Mouse (Mus musculus) lung, embryonic 16.5 days (tissue): ENCODE data around the gene Arhgdib. TPM values are rescaled to one million over a fixed set of nuclear protein-coding genes. Genes with fewer than 3 reads are reported as not detected.
A peak's percentile ranks its signal among the peaks of the same experiment; 100 is the strongest.

ENCODE experiments used
- ATAC-seq: fragments of 200-750 bp; cut with Nextera tagmentation; 2 replicates; pipeline ENCODE4 v1.8.0; 2017; ENCODE audit warnings: low read depth, mild to moderate bottlenecking, moderate library complexity
- H3K27ac ChIP-seq: fragments of 300-500 bp; sonication (generic); 2 replicates; pipeline ENCODE4 v1.5.1; 2014; ENCODE audit warnings: mild to moderate bottlenecking, control low read depth, low read length
- H3K27me3 ChIP-seq: fragments of 300-500 bp; sonication (generic); 2 replicates; pipeline ENCODE4 v1.6.1; 2014; ENCODE audit warnings: low read depth, low read length, mixed read lengths; ENCODE audit not compliant: control insufficient read depth, insufficient read depth
- H3K36me3 ChIP-seq: fragments of 300-500 bp; sonication (generic); 2 replicates; pipeline ENCODE4 v1.6.1; 2014; ENCODE audit warnings: low read length; ENCODE audit not compliant: control insufficient read depth, insufficient read depth
- H3K4me1 ChIP-seq: fragments of 300-500 bp; sonication (generic); replicated peaks from 2 replicates; pipeline ENCODE4 v1.6.1; 2014; ENCODE audit warnings: low read length, mixed read lengths; ENCODE audit not compliant: control insufficient read depth, insufficient read depth
- H3K4me2 ChIP-seq: fragments of 300-500 bp; sonication (generic); 2 replicates; pipeline ENCODE4 v1.6.1; 2014; ENCODE audit warnings: low read depth, low read length, control low read depth
- H3K4me3 ChIP-seq: fragments of 300-500 bp; sonication (generic); 2 replicates; pipeline ENCODE4 v1.5.1; 2014; ENCODE audit warnings: mild to moderate bottlenecking, low read length, control low read depth
- H3K9ac ChIP-seq: fragments of 300-500 bp; sonication (generic); 2 replicates; pipeline ENCODE4 v1.6.1; 2014; ENCODE audit warnings: low read length, control low read depth
- H3K9me3 ChIP-seq: fragments of 300-500 bp; sonication (generic); 2 replicates; pipeline ENCODE4 v1.6.1; 2016; ENCODE audit warnings: low read length; ENCODE audit not compliant: control insufficient read depth
- WGBS: fragments of 180-500 bp; shearing (Covaris S2); extraction: QIAGEN DNeasy Blood & Tissue Kit; methylation state at CpG from one replicate; pipeline ENCODE4 v1.1.7; 2014; 5-methylcytosine and 5-hydroxymethylcytosine counted together
- polyA plus RNA-seq: library from polyadenylated mRNA; unstranded; fragments of >200 nt; fragmentation: Nextera tagmentation; extraction: Ambion mirVana; gene quantifications from 2 replicates; pipeline ENCODE4 v1.2.1, GENCODE M21; 2015

Gene Arhgdib
- polyA plus RNA-seq, 1 experiment from 2014 or later, result 85.2 TPM

GRCm38 (mm10) chr6:136915721-136916395, 25.8 kb downstream of the Arhgdib start:
- no peak overlapping the region for H3K9ac ChIP-seq
- H3K9me3 ChIP-seq, result no peaks in the 10 kb centered on the region
- H3K36me3 ChIP-seq, result no peaks in the 10 kb centered on the region
- 66% methylated on average over 8 of the region's 8 CpGs for WGBS
- H3K4me2 ChIP-seq, result no peak overlapping the region
- no peaks in the 10 kb centered on the region for H3K27me3 ChIP-seq
- peak overlapping the region; percentile 29; the same call in 1 of the 2 replicates for H3K27ac ChIP-seq
- peaks cover 12% of the 10 kb centered on the region for H3K4me1 ChIP-seq
- no peak for ATAC-seq
- no peak overlapping the region for H3K4me3 ChIP-seq

- Histone ChIP-seq H3K4me3 (no peak overlapping the region), H3K4me2 (no peak overlapping the region), H3K9me3 (no peaks in the 10 kb centered on the region), H3K9ac (no peak overlapping the region; the same call in 1 of the 2 replicates), H3K27ac (peak overlapping the region; percentile 63), H3K27me3 (no peaks in the 10 kb centered on the region), H3K36me3 (no peaks in the 10 kb centered on the region), H3K4me1 (peaks cover 21% of the 10 kb centered on the region)
- whole genome bisulfite sequencing, result 94% methylated on average over 6 of the region's 6 CpGs
- ATAC-seq, result no peak
Measured at GRCm38 (mm10) chr6:136914234-136914633, 27.5 kb downstream of the Arhgdib start.

- Histone ChIP-seq H3K9ac (peak overlapping the region; percentile 42), H3K4me3 (peak overlapping the region; percentile 24)
- 11% methylated on average over 18 of the region's 18 CpGs for WGBS
Measured at GRCm38 (mm10) chr6:136913384-136914126, 28.1 kb downstream of the Arhgdib start.

GRCm38 (mm10) chr6:136912751-136913265, 28.9 kb downstream of the Arhgdib start:
- Histone ChIP-seq H3K27me3 (no peaks in the 10 kb centered on the region), H3K4me3 (no peak overlapping the region), H3K27ac (peak overlapping the region; percentile 58), H3K36me3 (no peaks in the 10 kb centered on the region), H3K9ac (no peak overlapping the region), H3K4me2 (no peak overlapping the region), H3K4me1 (peaks cover 21% of the 10 kb centered on the region), H3K9me3 (no peaks in the 10 kb centered on the region)
- ATAC-seq, result no peak
- WGBS, result 60% methylated on average over 1 of the region's 2 CpGs

More at GRCm38 (mm10) chr6:136913384-136914126, 28.1 kb downstream of the Arhgdib start:
- Histone ChIP-seq H3K27me3 (no peaks in the 10 kb centered on the region), H3K36me3 (no peaks in the 10 kb centered on the region), H3K27ac (peak overlapping the region; percentile 63), H3K9me3 (no peaks in the 10 kb centered on the region), H3K4me2 (peak overlapping the region; percentile 41), H3K4me1 (peaks cover 21% of the 10 kb centered on the region)
- ATAC-seq, result peak; percentile 73

- 44% methylated on average over 9 of the region's 9 CpGs for WGBS
- H3K4me3 ChIP-seq, result no peak overlapping the region
- no peaks in the 10 kb centered on the region for H3K27me3 ChIP-seq
- H3K27ac ChIP-seq, result peak overlapping the region; percentile 86
- H3K36me3 ChIP-seq, result no peaks in the 10 kb centered on the region
- H3K9me3 ChIP-seq, result no peaks in the 10 kb centered on the region
- ATAC-seq, result peak; percentile 46
- no peak overlapping the region for H3K4me2 ChIP-seq
- H3K9ac ChIP-seq, result no peak overlapping the region
- peaks cover 36% of the 10 kb centered on the region for H3K4me1 ChIP-seq
Measured at GRCm38 (mm10) chr6:136910247-136910890, 31.3 kb downstream of the Arhgdib start.

GRCm38 (mm10) chr6:136906937-136907293, 34.8 kb downstream of the Arhgdib start:
- no peak overlapping the region for H3K4me2 ChIP-seq
- H3K27ac ChIP-seq, result peak overlapping the region; percentile 72
- H3K36me3 ChIP-seq, result no peaks in the 10 kb centered on the region
- no peak overlapping the region for H3K4me3 ChIP-seq
- peaks cover 32% of the 10 kb centered on the region for H3K4me1 ChIP-seq
- ATAC-seq, result peak; percentile 36
- WGBS, result 58% methylated on average over 10 of the region's 10 CpGs
- no peaks in the 10 kb centered on the region for H3K27me3 ChIP-seq
- no peak overlapping the region for H3K9ac ChIP-seq
- no peaks in the 10 kb centered on the region for H3K9me3 ChIP-seq

GRCm38 (mm10) chr6:136906283-136906936, 35.3 kb downstream of the Arhgdib start:
- H3K4me2 ChIP-seq, result no peak overlapping the region

GRCm38 (mm10) chr6:136903885-136904470, 37.7 kb downstream of the Arhgdib start:
- Histone ChIP-seq H3K9ac (no peak overlapping the region), H3K36me3 (no peaks in the 10 kb centered on the region), H3K4me3 (no peak overlapping the region), H3K4me2 (no peak overlapping the region), H3K27me3 (no peaks in the 10 kb centered on the region), H3K27ac (peak overlapping the region; percentile 78), H3K9me3 (no peaks in the 10 kb centered on the region), H3K4me1 (peaks cover 29% of the 10 kb centered on the region)
- ATAC-seq, result peak; percentile 49
- WGBS, result 44% methylated on average over 8 of the region's 8 CpGs

More at GRCm38 (mm10) chr6:136906283-136906936, 35.3 kb downstream of the Arhgdib start:
- Histone ChIP-seq H3K9me3 (no peaks in the 10 kb centered on the region), H3K4me1 (peaks cover 32% of the 10 kb centered on the region), H3K27ac (peak overlapping the region; percentile 72), H3K36me3 (no peaks in the 10 kb centered on the region), H3K9ac (no peak overlapping the region; the same call in 1 of the 2 replicates), H3K4me3 (no peak overlapping the region), H3K27me3 (no peaks in the 10 kb centered on the region)
- 59% methylated on average over 19 of the region's 19 CpGs for WGBS
- ATAC-seq, result no peak
